Mouse (Mus musculus): ENCODE results near the gene 2010003K11Rik. TPM values are rescaled to one million over a fixed set of nuclear protein-coding genes. Genes with fewer than 3 reads are reported as not detected.

Gene 2010003K11Rik
- not detected in 2 replicates for polyA plus RNA-seq (2014; fragmentation: Nextera tagmentation; extraction: Ambion mirVana)

GRCm38 (mm10) chr19:4498062-4498933 is at the start of gene 2010003K11Rik:
Gene 2010003K11Rik, minus strand, starts transcription at chr19:4498583.
- H3K36me3 ChIP-seq (replicated peaks; ENCODE audit: control insufficient read depth, insufficient read depth, low read depth, low read length), result no peaks in the 10 kb centered on the region
- H3K4me1 ChIP-seq (ENCODE audit: control insufficient read depth, insufficient read depth, low read length), result no peaks in the 10 kb centered on the region; the same call in 1 of the 2 replicates
- H3K4me2 ChIP-seq (ENCODE audit: low read depth, low read length), result peak within 1 kb of the TSS; percentile 8; the same call in 1 of the 2 replicates
- H3K9ac ChIP-seq (replicated peaks; ENCODE audit: low read length), result peak within 1 kb of the TSS; percentile 10; the same call in 1 of the 2 replicates
- no peak for DNase-seq (ENCODE audit: low spot score)
- 0 out of 2 replicates have a peak, but pooled peaks have one; percentile 25 for ATAC-seq (replicated peaks; ENCODE audit: insufficient number of reproducible peaks, low FRiP score, low TSS enrichment, low read depth)
- no peak within 1 kb of the TSS for H3K4me3 ChIP-seq (ENCODE audit: low read depth, low read length)
- no peaks in the 10 kb centered on the region for H3K27me3 ChIP-seq (ENCODE audit: control insufficient read depth, insufficient read depth, low read length)
- WGBS, result 63% methylated on average over 16 of the region's 16 CpGs
- no peaks in the 10 kb centered on the region for H3K9me3 ChIP-seq (replicated peaks; ENCODE audit: control insufficient read depth, low read length)
- no peak within 1 kb of the TSS for H3K27ac ChIP-seq (replicated peaks; ENCODE audit: low read depth, low read length)

GRCm38 (mm10) chr19:4547801-4548200 is 49.4 kb upstream of the 2010003K11Rik start:
- H3K9me3 ChIP-seq (replicated peaks; ENCODE audit: control insufficient read depth, low read length), result no peaks in the 10 kb centered on the region
- DNase-seq (ENCODE audit: low spot score), result no peak
- no peak for ATAC-seq (replicated peaks; ENCODE audit: insufficient number of reproducible peaks, low FRiP score, low TSS enrichment, low read depth)
- H3K27me3 ChIP-seq (ENCODE audit: control insufficient read depth, insufficient read depth, low read length), result no peaks in the 10 kb centered on the region
- no peak overlapping the region for H3K27ac ChIP-seq (replicated peaks; ENCODE audit: low read depth, low read length)
- no peaks in the 10 kb centered on the region for H3K36me3 ChIP-seq (replicated peaks; ENCODE audit: control insufficient read depth, insufficient read depth, low read depth, low read length)
- no peak overlapping the region for H3K4me3 ChIP-seq (ENCODE audit: low read depth, low read length)
- 84% methylated on average over 6 of the region's 6 CpGs for WGBS
- H3K4me1 ChIP-seq (ENCODE audit: control insufficient read depth, insufficient read depth, low read length), result no peaks in the 10 kb centered on the region
- no peak overlapping the region for H3K9ac ChIP-seq (replicated peaks; ENCODE audit: low read length)
- no peak overlapping the region for H3K4me2 ChIP-seq (ENCODE audit: low read depth, low read length)

DNA sequence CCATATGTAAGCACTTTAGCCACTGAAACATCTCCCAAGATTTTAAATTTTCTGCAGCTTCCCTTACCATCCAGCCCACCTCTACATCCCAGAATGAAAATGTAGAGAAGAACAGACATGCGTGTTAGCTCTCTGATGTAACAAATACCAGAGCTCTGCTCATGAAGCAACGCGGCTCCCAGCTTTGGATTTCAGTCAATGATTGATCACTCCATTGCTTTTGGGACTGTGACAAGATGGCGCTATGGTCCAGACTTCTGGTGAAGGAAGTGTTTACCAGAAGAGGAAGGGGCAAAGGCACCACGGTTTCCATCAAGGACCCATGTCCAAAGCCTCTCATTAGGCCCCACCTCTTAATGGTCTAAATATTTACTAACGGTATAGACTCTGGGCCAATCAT is 47.5 kb upstream of the 2010003K11Rik start:
- no peak for DNase-seq (ENCODE audit: low spot score)
- no peak for ATAC-seq (replicated peaks; ENCODE audit: insufficient number of reproducible peaks, low FRiP score, low TSS enrichment, low read depth)
- WGBS, result 95% methylated on average over 6 of the region's 6 CpGs
- H3K4me2 ChIP-seq (ENCODE audit: low read depth, low read length), result no peak overlapping the region
- no peak overlapping the region for H3K4me3 ChIP-seq (ENCODE audit: low read depth, low read length)
- H3K27ac ChIP-seq (replicated peaks; ENCODE audit: low read depth, low read length), result no peak overlapping the region
- no peaks in the 10 kb centered on the region for H3K9me3 ChIP-seq (replicated peaks; ENCODE audit: control insufficient read depth, low read length)
- no peak overlapping the region for H3K9ac ChIP-seq (replicated peaks; ENCODE audit: low read length)
- no peaks in the 10 kb centered on the region for H3K4me1 ChIP-seq (ENCODE audit: control insufficient read depth, insufficient read depth, low read length)
- no peaks in the 10 kb centered on the region for H3K27me3 ChIP-seq (ENCODE audit: control insufficient read depth, insufficient read depth, low read length)
- H3K36me3 ChIP-seq (replicated peaks; ENCODE audit: control insufficient read depth, insufficient read depth, low read depth, low read length), result no peaks in the 10 kb centered on the region

GRCm38 (mm10) chr19:4545091-4545490 is 46.7 kb upstream of the 2010003K11Rik start:
- no peak for ATAC-seq (replicated peaks; ENCODE audit: insufficient number of reproducible peaks, low FRiP score, low TSS enrichment, low read depth)
- Histone ChIP-seq H3K36me3 (replicated peaks; ENCODE audit: control insufficient read depth, insufficient read depth, low read depth, low read length) (no peaks in the 10 kb centered on the region), H3K9me3 (replicated peaks; ENCODE audit: control insufficient read depth, low read length) (no peaks in the 10 kb centered on the region), H3K4me2 (ENCODE audit: low read depth, low read length) (no peak overlapping the region), H3K27me3 (ENCODE audit: control insufficient read depth, insufficient read depth, low read length) (no peaks in the 10 kb centered on the region), H3K4me3 (ENCODE audit: low read depth, low read length) (no peak overlapping the region), H3K27ac (replicated peaks; ENCODE audit: low read depth, low read length) (no peak overlapping the region), H3K9ac (replicated peaks; ENCODE audit: low read length) (no peak overlapping the region), H3K4me1 (ENCODE audit: control insufficient read depth, insufficient read depth, low read length) (no peaks in the 10 kb centered on the region)
- 82% methylated on average over 4 of the region's 4 CpGs for WGBS
- no peak for DNase-seq (ENCODE audit: low spot score)

DNA sequence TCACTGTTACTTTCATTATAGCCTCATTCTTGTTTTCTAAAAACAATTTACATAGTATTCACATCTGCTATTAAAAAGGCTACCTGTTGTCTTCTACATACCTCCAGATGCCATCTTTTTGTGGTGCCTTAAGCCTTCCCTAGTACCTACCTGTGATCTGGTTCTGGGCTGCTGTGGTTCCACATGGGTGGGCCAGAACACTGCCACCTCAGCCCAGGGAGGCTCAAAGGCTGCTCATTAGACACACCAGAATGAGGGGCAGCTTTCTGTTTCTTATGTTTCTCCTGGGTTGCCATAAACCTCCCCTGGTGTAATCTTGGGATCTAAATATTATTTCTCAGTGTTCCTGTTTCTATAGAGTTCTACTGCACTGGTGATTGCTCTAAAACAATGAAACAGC is 43.7 kb upstream of the 2010003K11Rik start:
- no peaks in the 10 kb centered on the region for H3K9me3 ChIP-seq (replicated peaks; ENCODE audit: control insufficient read depth, low read length)
- no peak overlapping the region for H3K4me2 ChIP-seq (ENCODE audit: low read depth, low read length)
- no peak overlapping the region for H3K9ac ChIP-seq (replicated peaks; ENCODE audit: low read length)
- DNase-seq (ENCODE audit: low spot score) (no peak), ATAC-seq (replicated peaks; ENCODE audit: insufficient number of reproducible peaks, low FRiP score, low TSS enrichment, low read depth) (no peak)
- H3K27me3 ChIP-seq (ENCODE audit: control insufficient read depth, insufficient read depth, low read length), result no peaks in the 10 kb centered on the region
- no peak overlapping the region for H3K27ac ChIP-seq (replicated peaks; ENCODE audit: low read depth, low read length)
- no peaks in the 10 kb centered on the region for H3K36me3 ChIP-seq (replicated peaks; ENCODE audit: control insufficient read depth, insufficient read depth, low read depth, low read length)
- no peak overlapping the region for H3K4me3 ChIP-seq (ENCODE audit: low read depth, low read length)
- H3K4me1 ChIP-seq (ENCODE audit: control insufficient read depth, insufficient read depth, low read length), result no peaks in the 10 kb centered on the region

- Histone ChIP-seq H3K36me3 (replicated peaks; ENCODE audit: control insufficient read depth, insufficient read depth, low read depth, low read length) (no peaks in the 10 kb centered on the region), H3K4me3 (ENCODE audit: low read depth, low read length) (no peak overlapping the region), H3K27me3 (ENCODE audit: control insufficient read depth, insufficient read depth, low read length) (no peaks in the 10 kb centered on the region), H3K4me1 (ENCODE audit: control insufficient read depth, insufficient read depth, low read length) (no peaks in the 10 kb centered on the region), H3K27ac (replicated peaks; ENCODE audit: low read depth, low read length) (no peak overlapping the region), H3K9ac (replicated peaks; ENCODE audit: low read length) (no peak overlapping the region), H3K4me2 (ENCODE audit: low read depth, low read length) (no peak overlapping the region), H3K9me3 (replicated peaks; ENCODE audit: control insufficient read depth, low read length) (no peaks in the 10 kb centered on the region)
- ATAC-seq (replicated peaks; ENCODE audit: insufficient number of reproducible peaks, low FRiP score, low TSS enrichment, low read depth) (no peak), DNase-seq (ENCODE audit: low spot score) (no peak)
- 85% methylated on average over 3 of the region's 3 CpGs for WGBS
Observed at GRCm38 (mm10) chr19:4540992-4541391, 42.6 kb upstream of the 2010003K11Rik start.

GRCm38 (mm10) chr19:4540263-4540662 is 41.9 kb upstream of the 2010003K11Rik start:
- Histone ChIP-seq H3K27me3 (ENCODE audit: control insufficient read depth, insufficient read depth, low read length) (no peaks in the 10 kb centered on the region), H3K4me3 (ENCODE audit: low read depth, low read length) (no peak overlapping the region), H3K27ac (replicated peaks; ENCODE audit: low read depth, low read length) (no peak overlapping the region), H3K4me1 (ENCODE audit: control insufficient read depth, insufficient read depth, low read length) (no peaks in the 10 kb centered on the region), H3K9ac (replicated peaks; ENCODE audit: low read length) (no peak overlapping the region), H3K9me3 (replicated peaks; ENCODE audit: control insufficient read depth, low read length) (no peaks in the 10 kb centered on the region), H3K4me2 (ENCODE audit: low read depth, low read length) (no peak overlapping the region), H3K36me3 (replicated peaks; ENCODE audit: control insufficient read depth, insufficient read depth, low read depth, low read length) (no peaks in the 10 kb centered on the region)
- DNase-seq (ENCODE audit: low spot score) (no peak), ATAC-seq (replicated peaks; ENCODE audit: insufficient number of reproducible peaks, low FRiP score, low TSS enrichment, low read depth) (no peak)
- WGBS, result 88% methylated on average over 6 of the region's 6 CpGs

DNA sequence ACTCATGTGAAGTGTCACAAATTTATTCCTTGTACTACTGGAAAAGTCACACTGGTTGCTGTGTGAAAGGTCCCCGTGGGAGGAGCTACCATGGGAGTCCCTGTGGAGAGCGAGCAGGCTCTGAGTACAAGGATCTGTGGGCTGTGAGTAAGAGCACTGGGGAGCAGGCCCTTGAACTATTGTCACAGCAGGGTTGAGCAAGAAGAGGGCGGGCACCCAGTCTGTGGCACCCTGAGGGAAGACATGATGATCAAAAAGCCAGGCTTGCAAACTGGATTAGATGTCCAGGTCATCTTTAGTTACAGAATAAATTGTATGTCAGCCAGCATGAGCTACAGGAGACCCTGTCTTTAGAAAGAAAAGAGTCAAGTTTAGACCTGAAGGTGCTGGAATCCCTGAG is 38.2 kb upstream of the 2010003K11Rik start:
- Histone ChIP-seq H3K4me1 (ENCODE audit: control insufficient read depth, insufficient read depth, low read length) (no peaks in the 10 kb centered on the region), H3K27me3 (ENCODE audit: control insufficient read depth, insufficient read depth, low read length) (no peaks in the 10 kb centered on the region), H3K27ac (replicated peaks; ENCODE audit: low read depth, low read length) (no peak overlapping the region), H3K9ac (replicated peaks; ENCODE audit: low read length) (no peak overlapping the region), H3K36me3 (replicated peaks; ENCODE audit: control insufficient read depth, insufficient read depth, low read depth, low read length) (no peaks in the 10 kb centered on the region), H3K4me2 (ENCODE audit: low read depth, low read length) (no peak overlapping the region), H3K4me3 (ENCODE audit: low read depth, low read length) (no peak overlapping the region), H3K9me3 (replicated peaks; ENCODE audit: control insufficient read depth, low read length) (no peaks in the 10 kb centered on the region)
- no peak for DNase-seq (ENCODE audit: low spot score)
- no peak for ATAC-seq (replicated peaks; ENCODE audit: insufficient number of reproducible peaks, low FRiP score, low TSS enrichment, low read depth)
- WGBS, result 58% methylated on average over 3 of the region's 3 CpGs
